Mouse (Mus musculus): ENCODE measurements at regions not wholly inside any gene's neighbourhood (a gene's known extent, or its start where the extent isn't known, plus 50 kb on each side); places are given as distances from the start of the nearest gene placed in this dataset.
"Not testable (repeated sequence)": the region's sequence is repeated elsewhere in the genome, so short reads cannot be mapped to it uniquely, and the experiment has no call there.

- no peak for DNase-seq
Observed at GRCm38 (mm10) chrX:122935358-122935757, 94.1 kb downstream of the Gm17521 start.

- DNase-seq, result no peak
Observed at GRCm38 (mm10) chrX:122892682-122893081, 136.8 kb downstream of the Gm17521 start.

- no peak for DNase-seq
Observed at GRCm38 (mm10) chrX:122854453-122854852, 175.0 kb downstream of the Gm17521 start.

DNA sequence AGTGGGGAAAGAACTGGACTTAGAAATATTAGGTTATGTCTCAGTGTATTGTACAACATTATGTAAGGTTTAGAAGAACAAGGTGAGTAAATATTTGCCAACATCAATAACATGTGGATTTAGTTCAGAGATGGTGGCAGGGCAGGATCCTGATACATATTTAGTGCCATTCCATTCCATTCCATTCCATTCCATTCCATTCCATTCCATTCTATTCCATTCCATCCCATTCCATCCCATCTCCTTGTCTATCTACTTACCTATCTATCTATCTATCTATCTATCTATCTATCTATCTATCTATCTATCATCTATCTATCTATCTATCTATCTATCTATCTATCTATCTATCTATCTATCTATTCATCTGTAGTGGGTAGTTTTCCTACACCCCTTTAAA, 198.2 kb downstream of the Gm17521 start:
- not testable (repeated sequence) for DNase-seq

DNA sequence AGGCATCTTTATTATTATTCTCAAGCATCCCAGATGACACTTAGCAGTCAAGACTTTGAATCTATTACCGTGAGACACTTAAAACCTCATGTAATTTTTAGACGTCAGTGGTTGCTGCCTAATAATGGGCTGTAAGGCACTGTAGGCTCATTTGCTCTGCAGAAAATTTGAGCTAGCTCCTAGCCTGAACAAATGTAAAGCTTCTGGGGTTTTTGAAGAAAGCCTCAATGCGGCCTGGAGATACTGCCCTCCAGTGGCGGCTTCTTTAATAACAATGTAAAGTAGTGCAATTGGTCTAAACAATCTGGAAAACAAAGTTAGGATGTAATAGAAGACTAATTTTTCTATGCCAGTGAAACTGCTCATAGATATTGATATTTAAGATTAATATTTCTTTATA, 203.4 kb downstream of the Gm17521 start:
- peak in 1 of 2 experiments; percentile 4 for DNase-seq

Data from cerebellum, postnatal 25 days (tissue).